Mouse (Mus musculus): ENCODE measurements around the gene Defb21.

Gene Defb21

DNA sequence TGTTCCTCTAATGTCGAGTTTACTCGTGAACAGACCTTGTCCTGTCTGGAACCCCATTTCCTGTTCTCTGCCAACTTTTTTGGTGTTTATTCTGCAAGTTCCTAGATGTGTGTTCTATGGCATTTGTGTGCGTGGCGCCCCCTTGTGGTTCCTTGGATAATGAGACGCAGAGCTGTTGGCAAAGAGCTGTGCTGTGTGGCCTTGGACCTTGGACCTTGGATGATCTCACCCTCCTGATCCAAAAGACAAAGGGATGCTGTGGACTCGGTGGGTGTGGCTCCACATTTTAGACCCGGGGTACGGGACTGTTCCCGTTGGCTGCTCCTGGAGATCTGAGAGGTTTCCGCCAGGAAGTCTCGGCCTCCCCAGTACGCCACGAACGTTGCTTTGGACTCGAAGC lies 31.5 kb downstream of the Defb21 start, which contains the start of gene Defb36:
Defb36 (plus strand) TSS at position 271 of the 400 bp plus-strand sequence.
- DNase-seq (ENCODE audit: low spot score) = no peak

DNA sequence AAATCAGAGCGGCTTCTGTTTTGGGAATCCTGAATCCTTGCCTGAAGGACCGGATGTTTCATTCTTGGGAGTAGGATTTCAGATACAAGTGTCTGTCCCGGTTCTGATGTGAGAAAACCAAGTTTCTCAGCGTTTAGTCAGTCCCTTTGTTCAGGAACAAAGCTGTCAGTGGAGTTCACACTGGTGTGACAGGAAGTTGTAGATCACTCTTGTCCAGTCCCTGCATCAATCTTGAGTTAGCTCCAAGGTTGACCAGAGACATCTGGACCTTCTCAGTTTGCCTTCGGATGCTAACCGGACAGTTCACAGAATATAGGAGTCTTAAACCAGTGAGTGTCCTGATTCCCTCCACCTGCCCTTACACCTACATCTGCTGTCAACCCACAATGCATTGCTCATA lies 35.2 kb downstream of the Defb21 start:
- no peak for DNase-seq (ENCODE audit: low spot score)

GRCm38 (mm10) chr2:152608719-152609118 lies 36.2 kb downstream of the Defb21 start:
- no peak for DNase-seq (ENCODE audit: low spot score)

DNA sequence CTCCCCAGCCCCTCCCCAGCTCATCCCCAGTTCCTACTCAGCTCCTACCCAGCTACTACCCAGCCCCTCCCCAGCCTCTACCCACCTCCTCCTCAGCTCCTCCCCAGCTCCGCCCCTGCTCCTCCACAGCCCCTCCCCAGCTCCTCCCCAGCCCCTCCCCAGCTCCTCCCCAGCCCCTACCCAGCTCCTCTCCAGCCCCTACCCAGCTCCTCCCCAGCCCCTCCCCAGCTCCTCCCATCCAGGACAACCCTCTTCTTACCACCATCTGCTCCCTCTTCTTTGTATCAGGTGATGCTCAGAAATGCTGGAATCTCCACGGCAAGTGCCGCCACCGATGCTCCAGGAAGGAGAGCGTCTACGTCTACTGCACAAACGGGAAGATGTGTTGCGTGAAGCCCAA lies 39.6 kb downstream of the Defb21 start:
- no peak for DNase-seq (ENCODE audit: low spot score)

GRCm38 (mm10) chr2:152615563-152615962 lies 43.0 kb downstream of the Defb21 start:
- peak; percentile 48 for DNase-seq (ENCODE audit: low spot score)

GRCm38 (mm10) chr2:152616470-152616869 lies 43.9 kb downstream of the Defb21 start:
- DNase-seq (ENCODE audit: low spot score) = no peak

DNA sequence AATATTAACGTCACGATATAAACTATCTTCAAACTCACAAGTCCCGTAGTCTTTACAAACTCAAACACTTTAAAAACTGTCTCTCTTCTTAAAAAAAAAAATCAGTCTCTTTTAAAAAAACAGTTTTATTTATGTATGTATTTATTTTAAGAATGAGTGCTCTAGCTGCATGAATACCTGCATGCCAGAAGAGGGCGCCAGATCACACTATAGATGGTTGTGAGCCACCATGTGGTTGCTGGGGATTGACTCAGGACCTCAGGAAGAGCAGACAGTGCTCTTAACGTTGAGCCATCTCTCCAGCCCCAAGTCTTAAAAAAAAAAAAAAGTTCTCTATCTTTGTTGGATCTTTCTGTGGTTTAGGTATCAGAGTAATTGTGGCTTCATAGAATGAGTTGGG lies 44.8 kb downstream of the Defb21 start:
- DNase-seq (ENCODE audit: low spot score) = no peak

DNA sequence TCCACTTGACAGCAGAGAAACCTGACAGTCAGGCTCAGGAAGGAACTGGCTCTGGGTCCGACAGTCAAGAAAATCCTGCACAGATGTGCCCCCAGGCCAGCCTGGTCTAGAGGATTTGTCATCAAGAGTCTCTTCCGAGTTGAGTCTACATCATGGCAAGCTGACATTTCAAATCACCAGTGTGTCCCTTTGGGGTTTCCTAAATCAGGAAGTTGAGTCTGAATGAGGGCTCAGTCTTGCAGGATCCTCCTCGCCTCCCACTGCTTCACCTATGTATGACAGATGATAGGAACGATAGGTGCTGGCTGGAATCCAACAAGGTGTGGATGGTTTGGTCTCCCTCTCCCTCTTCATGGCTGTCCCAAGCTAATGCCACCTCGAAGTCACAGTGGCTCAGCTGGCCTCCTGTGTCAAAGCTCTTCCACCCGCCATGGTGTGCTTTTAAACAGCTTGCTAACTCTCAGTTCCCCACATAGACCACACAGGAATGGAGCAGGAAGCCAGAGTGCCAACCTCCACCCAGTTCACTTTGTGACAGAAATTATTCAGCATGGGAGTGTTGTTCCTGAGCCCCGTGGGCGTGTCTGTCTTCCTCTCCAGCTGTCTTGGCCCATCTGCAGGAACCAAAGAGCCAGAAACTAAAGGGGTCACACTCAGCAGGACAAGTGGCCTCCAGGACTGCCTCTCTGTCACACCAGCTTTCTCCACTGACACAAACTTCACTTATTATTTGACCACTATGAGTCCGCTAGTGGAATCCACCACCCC lies 48.0 kb downstream of the Defb21 start:
- DNase-seq (ENCODE audit: low spot score) = no peak

DNA sequence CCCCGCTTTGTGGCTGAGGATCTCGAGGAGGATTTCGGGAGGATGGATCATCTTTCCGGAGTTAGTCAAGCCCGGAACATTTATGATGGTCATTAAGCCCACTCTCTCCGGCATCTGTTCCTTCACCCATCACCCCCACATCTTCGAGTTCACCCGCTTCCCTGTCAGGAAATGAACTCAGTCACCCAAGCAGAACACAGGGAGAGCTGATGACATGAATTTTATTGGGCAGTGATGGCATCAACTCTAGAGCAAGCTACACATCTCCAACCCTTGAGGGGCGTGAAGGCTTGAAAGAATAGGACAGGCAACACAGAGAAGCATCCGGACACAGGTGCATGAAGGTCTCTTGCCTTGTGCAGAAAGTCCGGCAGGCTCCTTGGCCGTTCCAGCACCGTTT lies 49.6 kb downstream of the Defb21 start:
- DNase-seq (ENCODE audit: low spot score) = no peak

- no peak for DNase-seq (ENCODE audit: low spot score)
Measured at GRCm38 (mm10) chr2:152622953-152623352, 50.4 kb downstream of the Defb21 start, which contains the start of gene Defb25. Gene Defb25, minus strand, starts transcription at chr2:152623053.

All from layer of hippocampus, adult 9-10 months (tissue).